Mouse (Mus musculus) hindbrain, embryonic 11.5 days (tissue): ENCODE measurements around the gene Tfr2. TPM values are rescaled to one million over a fixed set of nuclear protein-coding genes. Genes with fewer than 3 reads are reported as not detected.
A peak's percentile ranks its signal among the peaks of the same experiment; 100 is the strongest.

ENCODE experiments used
- ATAC-seq: fragments of 200-750 bp; cut with Nextera tagmentation; 2 replicates; pipeline ENCODE4 v1.8.0; 2017; ENCODE audit warnings: mild to moderate bottlenecking, moderate TSS enrichment, moderate library complexity; ENCODE audit not compliant: low FRiP score
- DNase-seq: peaks from one replicate; pipeline ENCODE4 v3.0.0-alpha.2; 2015; ENCODE audit warnings: low spot score
- H3K27ac ChIP-seq: fragments of 300-500 bp; sonication (generic); 2 replicates; pipeline ENCODE4 v1.5.1; 2014; ENCODE audit warnings: mild to moderate bottlenecking, low read depth, low read length
- H3K27me3 ChIP-seq: fragments of 300-500 bp; sonication (generic); 2 replicates; pipeline ENCODE4 v1.6.1; 2014; ENCODE audit warnings: mild to moderate bottlenecking, low read length, moderate library complexity, mixed read lengths; ENCODE audit not compliant: control insufficient read depth, insufficient read depth
- H3K36me3 ChIP-seq: fragments of 300-500 bp; sonication (generic); 2 replicates; pipeline ENCODE4 v1.6.1; 2014; ENCODE audit warnings: mild to moderate bottlenecking, low read length, moderate library complexity, mixed read lengths; ENCODE audit not compliant: control insufficient read depth, insufficient read depth
- H3K4me1 ChIP-seq: fragments of 300-500 bp; sonication (generic); replicated peaks from 2 replicates; pipeline ENCODE4 v1.6.1; 2014; ENCODE audit warnings: low read length, mixed read lengths; ENCODE audit not compliant: control insufficient read depth, insufficient read depth
- H3K4me2 ChIP-seq: fragments of 300-500 bp; sonication (generic); replicated peaks from 2 replicates; pipeline ENCODE4 v1.6.1; 2014; ENCODE audit warnings: mild to moderate bottlenecking, low read depth, low read length
- H3K4me3 ChIP-seq: fragments of 300-500 bp; sonication (generic); 2 replicates; pipeline ENCODE4 v1.5.1; 2014; ENCODE audit warnings: low read depth, low read length
- H3K9ac ChIP-seq: fragments of 300-500 bp; sonication (generic); 2 replicates; pipeline ENCODE4 v1.6.1; 2014; ENCODE audit warnings: low read depth, low read length
- H3K9me3 ChIP-seq: fragments of 300-500 bp; sonication (generic); 2 replicates; pipeline ENCODE4 v1.6.1; 2016; ENCODE audit warnings: low read length; ENCODE audit not compliant: control insufficient read depth
- WGBS: fragments of 180-500 bp; shearing (Covaris S2); extraction: QIAGEN DNeasy Blood & Tissue Kit; methylation state at CpG from one replicate; pipeline ENCODE4 v1.1.7; 2014; 5-methylcytosine and 5-hydroxymethylcytosine counted together
- polyA plus RNA-seq: library from polyadenylated mRNA; unstranded; fragments of >200 nt; fragmentation: Nextera tagmentation; extraction: Ambion mirVana; gene quantifications from 2 replicates; pipeline ENCODE4 v1.2.1, GENCODE M21; 2014

Tfr2 gene
- 2.5 and 2.7 TPM in 2 replicates for polyA plus RNA-seq

DNA sequence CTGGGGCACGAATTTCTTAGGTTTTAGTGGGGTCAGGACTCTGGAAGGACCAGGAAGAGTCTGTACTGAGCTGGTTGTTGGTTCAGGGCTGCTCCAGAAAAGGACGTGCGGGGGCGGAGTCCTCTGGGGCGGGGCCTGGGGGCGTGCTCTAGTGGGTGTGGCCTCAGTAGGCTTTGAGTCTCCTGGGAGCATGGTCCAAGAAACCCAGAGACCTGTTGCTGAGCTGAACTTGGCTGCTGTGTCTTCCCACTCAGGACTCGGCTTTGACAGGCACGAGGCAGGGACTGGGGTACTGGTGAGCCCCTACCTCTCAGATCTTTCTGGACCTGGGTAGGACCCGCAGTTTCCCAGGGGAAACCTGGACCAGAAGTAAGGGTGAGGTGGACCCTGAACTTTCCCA lies at the start of gene Tfr2:
Tfr2 (plus strand) TSS at position 176 of the 400 bp plus-strand sequence.
- Histone ChIP-seq H3K4me2 (no peak within 1 kb of the TSS), H3K36me3 (no peaks in the 10 kb centered on the region), H3K9ac (no peak within 1 kb of the TSS), H3K27ac (no peak within 1 kb of the TSS), H3K9me3 (no peaks in the 10 kb centered on the region), H3K4me3 (no peak within 1 kb of the TSS), H3K27me3 (peaks cover 4% of the 10 kb centered on the region; the same call in 1 of the 2 replicates), H3K4me1 (no peaks in the 10 kb centered on the region; the same call in 1 of the 2 replicates)
- WGBS = 29% methylated on average over 9 of the region's 9 CpGs
- DNase-seq (no peak), ATAC-seq (no peak)

DNA sequence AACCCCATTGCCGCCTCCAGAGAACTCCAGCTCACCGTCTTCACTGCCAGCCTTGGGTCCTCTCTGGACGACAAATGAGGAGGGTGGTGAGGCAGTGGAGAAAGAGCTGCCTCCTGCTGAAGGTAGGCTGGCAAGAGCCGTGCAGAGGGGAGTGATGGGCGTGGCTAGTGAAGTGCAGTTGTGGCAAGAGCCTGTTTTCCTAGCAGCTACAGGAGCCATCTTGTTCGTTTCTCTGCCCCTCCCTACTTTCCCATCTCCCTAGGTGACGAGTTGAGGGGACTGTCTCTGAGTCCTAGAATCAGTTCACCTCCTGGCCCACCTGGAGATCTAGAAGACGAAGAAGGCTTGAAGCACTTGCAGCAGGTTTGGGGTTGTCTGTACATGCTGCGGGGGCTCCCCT lies 47.8 kb upstream of the Tfr2 start:
- Histone ChIP-seq H3K4me1 (peaks cover 3% of the 10 kb centered on the region; the same call in 1 of the 2 replicates), H3K27ac (no peak overlapping the region), H3K4me2 (no peak overlapping the region), H3K27me3 (no peaks in the 10 kb centered on the region), H3K9me3 (no peaks in the 10 kb centered on the region), H3K4me3 (no peak overlapping the region), H3K36me3 (peaks cover 52% of the 10 kb centered on the region), H3K9ac (no peak overlapping the region)
- WGBS = 79% methylated on average over 9 of the region's 9 CpGs
- ATAC-seq (no peak), DNase-seq (no peak)

DNA sequence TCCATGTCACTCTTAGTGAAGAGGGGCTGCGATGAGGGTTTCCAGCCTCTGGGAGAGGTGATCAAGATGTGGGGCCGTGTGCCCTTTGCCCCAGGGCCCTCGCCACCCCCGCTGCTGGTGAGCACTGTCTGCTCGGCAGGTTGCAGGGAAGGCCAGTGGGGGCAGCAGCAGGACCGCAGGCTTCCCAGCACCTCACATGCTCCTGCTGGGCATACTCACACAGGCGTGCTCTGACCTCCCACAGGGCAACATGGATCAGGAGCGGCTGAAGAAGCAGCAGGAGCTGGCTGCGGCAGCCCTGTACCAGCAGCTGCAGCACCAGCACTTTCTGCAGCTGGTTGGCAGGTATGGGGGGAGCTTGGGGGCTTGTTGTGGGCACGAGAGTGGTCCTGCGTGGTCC lies 46.9 kb upstream of the Tfr2 start:
- Histone ChIP-seq H3K4me2 (no peak overlapping the region), H3K4me3 (no peak overlapping the region), H3K4me1 (peaks cover 5% of the 10 kb centered on the region; the same call in 1 of the 2 replicates), H3K9me3 (no peaks in the 10 kb centered on the region), H3K27me3 (no peaks in the 10 kb centered on the region), H3K36me3 (peaks cover 56% of the 10 kb centered on the region), H3K27ac (no peak overlapping the region), H3K9ac (no peak overlapping the region)
- ATAC-seq (no peak), DNase-seq (no peak)
- WGBS = 72% methylated on average over 11 of the region's 11 CpGs

DNA sequence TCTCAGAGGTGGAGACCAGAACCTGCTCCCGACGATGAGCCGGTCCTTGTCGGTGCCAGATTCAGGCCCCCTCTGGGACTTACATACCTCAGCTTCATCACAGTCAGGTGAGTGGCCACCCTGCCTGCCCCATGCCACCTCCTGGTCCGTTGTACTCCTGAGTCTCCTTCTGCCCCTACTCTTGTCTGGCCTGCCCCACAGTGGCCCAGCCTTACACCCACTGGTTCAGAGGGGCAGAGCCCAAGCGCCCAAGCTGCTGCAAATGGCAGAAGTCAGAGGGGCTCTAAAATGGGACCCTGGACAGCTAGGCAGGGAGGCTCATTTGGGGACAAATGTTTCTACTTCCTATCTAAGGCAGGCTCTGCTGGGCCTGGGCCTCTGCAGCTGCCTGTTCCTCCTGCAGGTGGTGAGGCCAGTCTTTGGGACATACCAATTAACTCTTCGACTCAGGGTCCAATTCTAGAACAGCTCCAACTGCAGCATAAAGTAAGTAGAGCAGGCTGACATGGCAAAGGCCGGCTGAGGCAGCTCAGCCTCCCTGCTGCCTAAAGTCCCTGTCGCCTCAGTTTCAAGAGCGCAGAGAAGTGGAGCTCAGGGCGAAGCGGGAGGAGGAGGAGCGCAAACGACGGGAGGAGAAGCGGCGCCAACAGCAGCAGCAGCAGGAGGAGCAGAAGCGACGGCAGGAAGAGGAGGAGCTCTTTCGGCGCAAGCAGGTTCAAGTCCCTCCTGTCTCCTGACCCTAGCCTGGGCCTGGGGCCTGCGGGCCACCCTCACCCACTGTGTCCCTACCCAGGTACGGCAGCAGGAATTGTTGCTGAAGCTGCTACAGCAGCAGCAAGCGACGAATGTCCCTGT lies 46.0 kb upstream of the Tfr2 start:
- no peak overlapping the region for H3K9ac ChIP-seq
- no peaks in the 10 kb centered on the region for H3K27me3 ChIP-seq
- H3K4me2 ChIP-seq = no peak overlapping the region
- H3K4me3 ChIP-seq = 0 out of 2 replicates have a peak overlapping the region, but pooled peaks have one; percentile 2
- 86% methylated on average over 25 of the region's 25 CpGs for WGBS
- DNase-seq (no peak), ATAC-seq (no peak)
- H3K4me1 ChIP-seq = peaks cover 5% of the 10 kb centered on the region; the same call in 1 of the 2 replicates
- H3K27ac ChIP-seq = 0 out of 2 replicates have a peak overlapping the region, but pooled peaks have one; percentile 33
- H3K36me3 ChIP-seq = peaks cover 57% of the 10 kb centered on the region
- no peaks in the 10 kb centered on the region for H3K9me3 ChIP-seq

DNA sequence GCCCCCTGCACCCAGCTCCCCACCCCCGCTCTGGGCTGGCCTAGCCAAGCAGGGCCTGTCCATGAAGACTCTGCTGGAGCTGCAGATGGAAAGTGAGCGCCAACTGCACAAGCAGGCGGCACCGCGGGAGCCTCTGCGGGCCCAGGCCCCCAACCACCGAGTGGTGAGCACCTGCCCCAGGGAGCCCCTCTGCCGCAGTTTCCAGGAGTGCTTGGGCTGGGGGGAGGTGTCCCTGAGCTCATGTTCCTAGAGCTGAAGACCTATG lies 45.5 kb upstream of the Tfr2 start:
- H3K4me2 ChIP-seq = no peak overlapping the region
- DNase-seq (no peak), ATAC-seq (no peak)
- no peak overlapping the region for H3K9ac ChIP-seq
- 91% methylated on average over 8 of the region's 8 CpGs for WGBS
- peaks cover 5% of the 10 kb centered on the region; the same call in 1 of the 2 replicates for H3K4me1 ChIP-seq
- no peaks in the 10 kb centered on the region for H3K27me3 ChIP-seq
- H3K27ac ChIP-seq = no peak overlapping the region
- no peaks in the 10 kb centered on the region for H3K9me3 ChIP-seq
- no peak overlapping the region for H3K4me3 ChIP-seq
- H3K36me3 ChIP-seq = peaks cover 58% of the 10 kb centered on the region

DNA sequence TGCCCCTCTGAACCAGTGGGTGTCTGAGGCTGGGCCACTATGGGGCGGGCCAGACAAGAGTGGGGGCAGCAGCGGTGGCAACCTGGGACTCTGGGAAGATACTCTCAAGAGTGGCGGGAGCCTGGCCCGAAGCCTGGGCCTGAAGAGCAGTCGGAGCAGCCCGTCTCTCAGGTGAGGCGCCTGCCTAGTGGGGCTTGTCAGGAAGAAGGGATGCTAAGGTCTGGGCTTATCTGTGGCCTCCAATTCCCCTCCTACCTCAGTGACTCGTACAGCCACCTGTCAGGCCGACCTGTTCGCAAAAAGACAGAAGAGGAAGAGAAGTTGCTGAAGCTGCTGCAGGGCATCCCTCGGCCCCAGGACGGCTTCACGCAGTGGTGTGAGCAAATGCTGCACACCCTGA lies 45.0 kb upstream of the Tfr2 start:
- Histone ChIP-seq H3K36me3 (peaks cover 61% of the 10 kb centered on the region), H3K9me3 (no peaks in the 10 kb centered on the region), H3K4me2 (no peak overlapping the region), H3K27me3 (no peaks in the 10 kb centered on the region), H3K4me1 (peaks cover 9% of the 10 kb centered on the region; the same call in 1 of the 2 replicates), H3K9ac (no peak overlapping the region), H3K27ac (0 out of 2 replicates have a peak overlapping the region, but pooled peaks have one; percentile 42), H3K4me3 (no peak overlapping the region; the same call in 1 of the 2 replicates)
- DNase-seq (no peak), ATAC-seq (no peak)
- WGBS = 93% methylated on average over 13 of the region's 13 CpGs

DNA sequence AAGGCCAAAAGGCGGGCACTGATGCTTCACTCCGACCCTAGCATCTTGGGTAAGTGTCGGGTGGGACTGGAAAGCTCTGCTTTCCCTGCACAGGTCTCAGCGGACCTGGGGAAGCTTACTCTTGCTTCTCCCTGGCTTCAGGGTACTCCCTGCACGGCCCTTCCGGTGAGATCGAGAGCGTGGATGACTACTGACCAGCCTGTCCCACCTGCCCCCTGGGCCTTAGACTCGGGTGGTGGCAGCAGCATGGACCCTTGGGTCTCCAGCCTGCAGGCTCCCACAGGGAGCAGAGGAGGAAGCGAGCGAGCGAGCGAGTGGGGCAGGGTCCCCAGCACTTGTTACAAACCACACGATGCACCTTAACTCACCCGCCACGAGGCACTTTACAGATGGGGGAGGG lies 44.1 kb upstream of the Tfr2 start:
- Histone ChIP-seq H3K27me3 (no peaks in the 10 kb centered on the region), H3K4me1 (peaks cover 12% of the 10 kb centered on the region; the same call in 1 of the 2 replicates)

DNA sequence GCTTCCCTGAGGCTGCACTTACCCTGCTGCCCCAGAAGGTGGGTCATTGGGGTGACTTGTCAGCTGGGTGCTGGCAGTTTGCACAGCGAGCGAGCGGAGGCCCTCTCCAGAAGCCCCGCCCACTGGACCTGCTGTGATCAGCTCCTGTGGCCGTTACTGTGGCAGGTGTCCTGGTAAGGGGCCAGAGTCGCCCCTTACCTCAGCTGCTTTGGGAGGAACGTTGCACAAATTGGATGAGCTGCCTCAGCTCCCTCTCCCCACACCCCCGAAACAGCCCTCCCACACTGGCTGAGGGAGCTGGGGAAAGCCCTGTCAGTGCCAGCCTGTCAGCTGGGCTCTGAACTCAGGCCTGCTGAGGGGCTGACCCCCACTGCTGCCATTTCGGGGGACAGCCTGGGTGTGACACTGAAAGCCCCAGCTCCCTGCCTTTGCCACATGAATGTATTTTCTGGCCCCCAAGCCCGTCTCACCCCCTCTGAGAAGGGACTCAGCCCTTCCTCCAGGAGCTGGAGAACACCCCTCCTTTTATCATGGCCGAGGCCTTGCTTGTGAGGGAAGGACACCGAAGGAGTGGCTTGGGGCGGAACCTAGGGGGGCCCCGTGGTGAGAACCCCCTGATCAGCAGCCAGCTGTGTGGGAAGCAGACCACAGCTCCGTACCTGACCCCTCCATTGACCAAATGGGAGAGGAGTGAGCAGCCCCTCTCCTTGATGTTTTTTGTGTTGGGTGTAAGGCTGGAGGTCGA lies 43.3 kb upstream of the Tfr2 start:
- Histone ChIP-seq H3K36me3 (peaks cover 51% of the 10 kb centered on the region), H3K4me1 (peaks cover 13% of the 10 kb centered on the region; the same call in 1 of the 2 replicates), H3K4me2 (no peak overlapping the region), H3K9me3 (no peaks in the 10 kb centered on the region), H3K27ac (peak overlapping the region; percentile 70), H3K9ac (no peak overlapping the region), H3K4me3 (no peak overlapping the region), H3K27me3 (no peaks in the 10 kb centered on the region)
- DNase-seq = peak; percentile 52
- no peak for ATAC-seq
- WGBS = 44% methylated on average over 16 of the region's 16 CpGs

More for the DNA sequence above, 44.1 kb upstream of the Tfr2 start:
- no peak for DNase-seq
- Histone ChIP-seq H3K4me2 (no peak overlapping the region), H3K9me3 (no peaks in the 10 kb centered on the region), H3K4me3 (no peak overlapping the region), H3K27ac (no peak overlapping the region), H3K36me3 (peaks cover 57% of the 10 kb centered on the region), H3K9ac (no peak overlapping the region)
- ATAC-seq = no peak
- whole genome bisulfite sequencing = 82% methylated on average over 16 of the region's 16 CpGs
